Mouse (Mus musculus): ENCODE data around the gene Arrdc5.
A peak's percentile ranks its signal among the peaks of the same experiment; 100 is the strongest.

Arrdc5 gene

GRCm38 (mm10) chr17:56300186-56300585, at the start of gene Arrdc5:
TSS of gene Arrdc5 (minus strand) at chr17:56300286.
- ATAC-seq (ENCODE audit: insufficient number of reproducible peaks, low FRiP score, low TSS enrichment) = no peak

DNA sequence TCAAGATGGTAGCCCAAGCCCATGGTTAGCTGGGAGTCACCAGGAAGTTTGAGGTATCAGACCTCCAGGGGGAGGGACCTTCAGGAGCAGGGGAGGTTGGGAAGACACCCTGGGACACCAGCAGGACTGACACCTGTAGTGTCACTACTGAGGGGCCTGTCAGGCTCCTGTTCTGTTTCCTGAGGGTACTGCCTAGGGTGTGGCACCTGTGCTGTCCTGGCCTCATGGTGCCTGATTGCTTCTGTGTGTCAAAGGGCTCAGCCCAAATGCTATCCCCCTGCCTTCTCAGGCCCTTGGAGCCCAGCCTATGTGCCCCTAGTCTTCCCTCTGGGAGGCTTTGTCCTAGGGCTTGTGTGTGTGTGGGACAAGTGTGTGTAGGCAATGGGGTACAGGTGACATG, 48.5 kb upstream of the Arrdc5 start:
- no peak for ATAC-seq (ENCODE audit: insufficient number of reproducible peaks, low FRiP score, low TSS enrichment)

- no peak for ATAC-seq (ENCODE audit: insufficient number of reproducible peaks, low FRiP score, low TSS enrichment)
These were observed 48.0 kb upstream of the Arrdc5 start for GRCm38 (mm10) chr17:56348128-56348527.

DNA sequence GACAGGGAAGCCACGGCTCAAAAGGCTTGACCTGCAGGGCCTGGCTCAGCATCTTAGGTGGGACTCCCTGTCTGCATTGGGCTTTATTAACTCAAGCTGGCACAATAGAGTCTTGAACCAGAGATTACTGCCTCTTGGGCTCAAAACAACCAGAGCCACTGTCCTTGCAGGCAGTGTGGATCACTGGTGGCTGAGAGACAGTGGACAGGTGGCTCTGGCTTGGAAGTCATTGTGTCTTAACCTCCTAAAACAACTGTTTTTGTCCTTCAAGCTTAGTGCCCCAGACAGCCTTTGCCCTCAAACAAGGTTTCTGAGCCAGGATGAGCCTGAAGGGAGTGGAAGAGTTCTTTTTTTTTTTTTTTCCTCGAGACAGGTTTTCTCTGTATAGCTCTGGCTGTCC, 45.3 kb upstream of the Arrdc5 start:
- ATAC-seq (ENCODE audit: insufficient number of reproducible peaks, low FRiP score, low TSS enrichment) = no peak

- ATAC-seq (ENCODE audit: insufficient number of reproducible peaks, low FRiP score, low TSS enrichment) = no peak
These were observed 43.4 kb upstream of the Arrdc5 start for GRCm38 (mm10) chr17:56343466-56343865.

DNA sequence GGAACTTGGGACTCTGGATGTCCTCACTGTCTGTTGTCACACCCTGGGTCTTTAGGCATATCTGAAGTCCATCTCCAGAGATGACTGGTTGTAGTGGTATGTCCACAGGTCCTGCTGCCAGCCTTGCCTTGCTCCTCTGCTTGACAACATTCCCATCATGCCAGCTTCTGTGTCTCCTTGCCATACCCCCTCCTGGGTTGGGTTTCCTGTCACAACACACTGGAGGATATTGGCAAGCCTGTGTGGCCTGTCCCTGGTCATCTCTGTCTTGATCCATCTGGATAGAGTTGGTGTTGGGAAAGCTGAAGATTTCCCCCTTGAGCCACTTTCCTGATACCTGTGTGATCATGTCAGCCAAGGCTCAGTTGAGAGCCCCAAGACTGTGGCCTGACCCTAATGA, 40.6 kb upstream of the Arrdc5 start:
- ATAC-seq (ENCODE audit: insufficient number of reproducible peaks, low FRiP score, low TSS enrichment) = peak; percentile 57; the same call in 1 of the 2 replicates

DNA sequence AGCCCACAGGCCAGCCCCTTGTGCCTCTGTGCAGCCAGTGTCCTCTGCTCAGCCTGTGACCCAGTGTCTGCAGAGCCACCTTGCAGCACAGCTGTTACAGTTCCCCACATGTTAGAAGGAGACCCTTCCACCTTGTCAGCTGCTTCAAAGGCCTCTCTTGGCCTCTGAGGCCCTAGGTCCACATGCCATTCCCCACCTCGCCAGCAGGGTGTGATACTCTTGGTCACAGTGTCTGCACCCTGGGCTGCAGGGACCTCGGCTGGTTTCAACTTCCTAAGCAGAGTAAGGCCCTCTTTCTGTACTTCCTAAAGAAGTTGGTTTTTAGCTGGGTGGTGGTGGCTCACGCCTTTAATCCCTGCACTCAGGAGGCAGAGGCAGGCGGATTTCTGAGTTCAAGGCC, 38.8 kb upstream of the Arrdc5 start:
- no peak for ATAC-seq (ENCODE audit: insufficient number of reproducible peaks, low FRiP score, low TSS enrichment)

DNA sequence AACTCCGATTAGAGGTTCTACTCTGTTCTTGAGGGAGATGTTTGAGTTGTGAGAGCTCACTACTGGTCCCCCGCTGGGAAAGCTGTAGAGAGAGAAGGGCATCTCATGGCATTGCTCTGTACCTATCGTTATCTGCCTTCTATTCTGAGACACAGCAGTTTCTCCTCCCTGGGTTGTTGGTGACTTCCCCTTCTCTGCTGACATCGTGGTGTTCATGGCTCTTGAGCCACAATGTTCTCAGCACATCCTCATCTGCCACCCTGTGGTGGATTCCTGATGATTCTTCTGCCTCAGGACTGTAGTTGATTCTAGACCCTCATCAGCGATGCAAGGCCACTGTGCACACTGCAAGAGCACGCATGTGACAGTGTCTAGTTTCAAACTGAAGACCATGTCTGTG, 37.7 kb upstream of the Arrdc5 start:
- ATAC-seq (ENCODE audit: insufficient number of reproducible peaks, low FRiP score, low TSS enrichment) = no peak

- ATAC-seq (ENCODE audit: insufficient number of reproducible peaks, low FRiP score, low TSS enrichment) = no peak
These were observed 37.1 kb upstream of the Arrdc5 start for GRCm38 (mm10) chr17:56337190-56337589.

DNA sequence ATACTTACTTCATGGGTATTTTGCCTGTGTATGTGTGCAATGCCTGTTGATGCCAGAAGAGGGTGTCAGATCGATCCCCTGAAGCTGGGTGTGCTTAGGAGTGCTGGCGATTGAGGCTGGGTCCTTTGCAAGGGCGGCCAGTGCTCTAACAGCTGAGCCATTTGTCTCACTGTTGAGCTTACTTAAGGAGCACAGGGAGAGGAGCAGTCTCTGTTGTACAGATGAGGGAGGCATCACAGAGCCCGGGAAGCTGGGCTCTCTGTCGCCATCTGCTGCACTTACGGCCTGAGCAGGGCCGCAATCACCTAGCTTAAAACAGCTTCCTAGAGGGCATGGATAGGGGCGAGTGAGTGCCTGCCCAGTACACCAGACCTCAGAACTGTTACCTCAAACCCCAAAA, 32.9 kb upstream of the Arrdc5 start:
- no peak for ATAC-seq (ENCODE audit: insufficient number of reproducible peaks, low FRiP score, low TSS enrichment)

DNA sequence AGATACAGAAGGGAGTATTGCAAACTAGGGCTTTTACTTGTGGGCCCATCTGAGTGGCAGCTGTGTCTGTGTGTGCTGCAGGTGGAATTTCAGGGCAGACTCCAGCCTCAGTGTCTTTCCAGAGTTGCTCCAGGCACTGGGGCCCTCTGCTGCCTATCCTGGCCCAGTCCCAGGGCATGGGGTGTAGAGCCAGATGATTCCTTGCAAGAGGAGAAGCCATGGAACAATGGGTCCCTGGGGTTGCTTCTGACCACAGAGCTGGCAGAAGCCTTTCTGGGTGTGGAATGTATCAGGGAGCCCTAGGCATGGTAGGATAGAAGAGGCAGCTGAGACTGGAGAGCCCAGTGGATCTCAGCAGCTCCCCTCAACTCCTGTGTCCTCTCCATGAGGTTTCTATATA, 31.2 kb upstream of the Arrdc5 start:
- no peak for ATAC-seq (ENCODE audit: insufficient number of reproducible peaks, low FRiP score, low TSS enrichment)

DNA sequence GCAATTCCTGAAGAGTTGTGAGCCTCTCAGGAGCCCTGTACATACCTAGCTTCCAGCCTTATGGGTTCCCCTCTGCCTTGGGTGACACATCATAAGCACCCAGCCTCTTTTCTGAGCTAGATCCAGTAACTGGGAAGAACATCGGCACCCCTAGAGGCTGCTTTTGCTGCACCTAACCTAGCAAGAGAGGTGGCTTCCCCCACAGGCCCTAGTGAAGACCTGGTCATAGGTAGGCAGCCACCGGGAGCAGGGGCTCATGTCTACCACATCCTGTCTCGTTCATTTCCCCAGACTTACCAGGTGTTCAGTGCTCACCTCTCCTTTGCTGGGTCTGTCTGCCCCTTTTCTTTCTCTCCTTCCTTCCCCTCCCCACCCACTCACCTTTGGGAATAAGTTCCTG, 30.3 kb upstream of the Arrdc5 start:
- no peak for ATAC-seq (ENCODE audit: insufficient number of reproducible peaks, low FRiP score, low TSS enrichment)

GRCm38 (mm10) chr17:56329267-56329666, 29.2 kb upstream of the Arrdc5 start:
- no peak for ATAC-seq (ENCODE audit: insufficient number of reproducible peaks, low FRiP score, low TSS enrichment)

GRCm38 (mm10) chr17:56326153-56327147, 26.4 kb upstream of the Arrdc5 start:
- peak; percentile 1; the same call in 1 of the 2 replicates for ATAC-seq (ENCODE audit: insufficient number of reproducible peaks, low FRiP score, low TSS enrichment)

GRCm38 (mm10) chr17:56325450-56326152, 25.5 kb upstream of the Arrdc5 start, which contains the start of gene Kdm4b:
TSS of gene Kdm4b (plus strand) at chr17:56326062.
- ATAC-seq (ENCODE audit: insufficient number of reproducible peaks, low FRiP score, low TSS enrichment) = peak; percentile 99

DNA sequence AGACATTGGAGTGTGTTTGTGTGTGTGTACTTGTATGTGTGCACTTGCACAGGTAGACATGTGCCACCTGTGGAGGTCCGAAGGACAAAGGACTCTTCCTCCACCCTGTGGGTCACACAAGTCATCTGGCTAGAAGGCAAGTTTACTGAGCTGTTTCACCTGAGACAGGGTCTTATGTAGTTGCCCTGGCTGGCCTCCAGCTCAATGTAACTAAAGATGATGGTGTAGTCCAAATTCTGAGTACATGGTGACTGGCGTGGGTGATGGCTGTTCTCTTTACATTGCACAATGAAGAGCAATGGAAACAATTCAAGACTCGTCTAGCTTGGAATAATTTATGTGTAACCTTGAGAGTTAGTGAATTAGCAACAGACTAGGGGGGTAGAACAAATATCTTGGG, 24.3 kb upstream of the Arrdc5 start:
- no peak for ATAC-seq (ENCODE audit: insufficient number of reproducible peaks, low FRiP score, low TSS enrichment)

DNA sequence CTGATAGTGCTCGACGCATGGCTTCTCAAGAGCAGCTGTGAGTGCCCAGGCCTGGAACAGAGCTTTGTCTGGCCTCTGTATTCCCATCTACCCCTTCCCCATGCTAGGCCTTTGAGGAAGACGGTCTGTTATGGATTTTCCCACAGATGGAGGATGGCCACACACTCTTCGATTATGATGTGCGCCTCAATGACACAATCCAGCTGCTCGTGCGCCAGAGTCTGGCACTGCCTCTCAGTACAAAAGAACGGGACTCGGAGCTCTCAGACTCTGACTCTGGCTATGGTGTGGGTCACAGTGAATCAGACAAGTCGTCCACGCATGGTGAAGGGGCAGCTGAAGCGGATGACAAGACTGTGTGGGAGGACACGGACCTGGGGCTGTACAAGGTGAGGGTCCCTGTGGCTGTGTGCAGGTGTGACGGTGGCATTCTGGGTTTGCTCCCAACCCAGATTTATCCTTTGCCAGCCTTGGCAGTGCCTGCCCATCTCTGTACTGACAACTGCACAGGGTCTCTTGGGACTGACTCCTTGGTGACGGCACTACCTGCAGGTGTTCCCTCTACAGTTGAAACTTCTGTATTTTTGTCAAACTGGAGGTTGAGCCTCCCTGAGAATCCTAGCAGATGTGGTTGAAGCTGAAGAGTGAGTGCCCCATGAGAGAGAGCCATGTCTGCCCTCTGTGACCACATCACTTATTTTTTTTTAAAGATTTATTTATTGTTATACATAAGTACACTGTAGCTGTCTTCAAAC, 9.3 kb upstream of the Arrdc5 start:
- no peak for ATAC-seq (ENCODE audit: insufficient number of reproducible peaks, low FRiP score, low TSS enrichment)

GRCm38 (mm10) chr17:56308088-56308487, 8.0 kb upstream of the Arrdc5 start:
- ATAC-seq (ENCODE audit: insufficient number of reproducible peaks, low FRiP score, low TSS enrichment) = no peak

GRCm38 (mm10) chr17:56305826-56306225, 5.7 kb upstream of the Arrdc5 start:
- ATAC-seq (ENCODE audit: insufficient number of reproducible peaks, low FRiP score, low TSS enrichment) = no peak

GRCm38 (mm10) chr17:56305156-56305555, 5.1 kb upstream of the Arrdc5 start:
- no peak for ATAC-seq (ENCODE audit: insufficient number of reproducible peaks, low FRiP score, low TSS enrichment)

DNA sequence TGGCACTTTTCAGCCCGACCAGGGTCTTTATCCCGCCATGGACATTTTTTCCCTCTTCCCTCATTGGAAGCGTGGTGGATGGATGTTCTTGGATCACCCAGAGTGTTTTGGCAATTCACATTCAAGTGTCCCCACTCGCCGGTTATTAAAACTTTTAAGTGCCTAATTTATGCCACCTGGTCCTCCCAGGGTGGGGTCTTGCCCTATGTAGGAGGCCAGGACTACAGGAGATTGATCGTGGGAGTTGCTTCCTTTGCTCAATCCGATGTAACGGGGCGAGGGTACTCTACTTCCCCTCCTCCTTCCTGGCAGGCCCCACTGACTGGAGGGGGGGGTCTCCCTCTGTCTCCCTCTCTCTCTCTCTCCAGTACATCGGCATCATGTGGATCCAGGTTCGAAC, 4.6 kb upstream of the Arrdc5 start:
- ATAC-seq (ENCODE audit: insufficient number of reproducible peaks, low FRiP score, low TSS enrichment) = no peak
